Mouse (Mus musculus) forebrain, postnatal 0 days (tissue): ENCODE results near the gene Zkscan1. TPM values are rescaled to one million over a fixed set of nuclear protein-coding genes. Genes with fewer than 3 reads are reported as not detected.
"Not testable (repeated sequence)": the region's sequence is repeated elsewhere in the genome, so short reads cannot be mapped to it uniquely, and the experiment has no call there.

Experiments
- ATAC-seq: fragments of 200-750 bp; cut with Nextera tagmentation; 2 replicates; pipeline ENCODE4 v1.8.0; 2017; ENCODE audit warnings: mild to moderate bottlenecking, moderate library complexity
- DNase-seq: peaks from one replicate; pipeline ENCODE4 v3.0.0-alpha.2; 2015
- H3K27ac ChIP-seq: fragments of 300-500 bp; sonication (generic); 2 replicates; pipeline ENCODE4 v1.5.1; 2014; ENCODE audit warnings: low read depth, mild to moderate bottlenecking, antibody characterized with exemption, low read length, moderate library complexity, mixed read lengths
- H3K27me3 ChIP-seq: fragments of 300-500 bp; sonication (generic); 2 replicates; pipeline ENCODE4 v1.6.1; 2014; ENCODE audit warnings: mild to moderate bottlenecking, low read length, mixed read lengths; ENCODE audit not compliant: insufficient read depth
- H3K36me3 ChIP-seq: fragments of 300-500 bp; sonication (generic); 2 replicates; pipeline ENCODE4 v1.6.1; 2014; ENCODE audit warnings: mild to moderate bottlenecking, moderate library complexity; ENCODE audit not compliant: insufficient read depth
- H3K4me1 ChIP-seq: fragments of 300-500 bp; sonication (generic); 2 replicates; pipeline ENCODE4 v1.6.1; 2014; ENCODE audit warnings: antibody characterized with exemption; ENCODE audit not compliant: insufficient read depth
- H3K4me2 ChIP-seq: fragments of 300-500 bp; sonication (generic); 2 replicates; pipeline ENCODE4 v1.6.1; 2014; ENCODE audit warnings: low read depth, mild to moderate bottlenecking, moderate library complexity
- H3K4me3 ChIP-seq: fragments of 300-500 bp; sonication (generic); 2 replicates; pipeline ENCODE4 v1.5.1; 2014; ENCODE audit warnings: low read depth, low read length, mixed read lengths
- H3K9ac ChIP-seq: fragments of 300-500 bp; sonication (generic); 2 replicates; pipeline ENCODE4 v1.6.1; 2014; ENCODE audit warnings: mild to moderate bottlenecking
- H3K9me3 ChIP-seq: fragments of 300-500 bp; sonication (generic); 2 replicates; pipeline ENCODE4 v1.6.1; 2016; ENCODE audit warnings: low read length
- CTCF ChIP-seq: sonication (generic); IDR thresholded peaks from 2 replicates; pipeline ENCODE4 v1.5.1; 2016; ENCODE audit warnings: antibody characterized with exemption, control low read depth, low read depth
- WGBS: fragments of 180-500 bp; shearing (Covaris S2); extraction: QIAGEN DNeasy Blood & Tissue Kit; methylation state at CpG from one replicate; pipeline ENCODE4 v1.1.7; 2014; 5-methylcytosine and 5-hydroxymethylcytosine counted together
- polyA plus RNA-seq: library from polyadenylated mRNA; unstranded; fragments of >200 nt; fragmentation: Nextera tagmentation; extraction: Ambion mirVana; gene quantifications from 2 replicates; pipeline ENCODE4 v1.2.1, GENCODE M21; 2015
- total RNA-seq: library from RNA; depleted of rRNA; stranded (reverse); fragments of >200 nt; gene quantifications from 2 replicates; pipeline ENCODE4 v1.2.3, GENCODE M21; 2014; rRNA removed

The Zkscan1 gene
- 45.3 and 59.6 TPM in 2 replicates for total RNA-seq
- polyA plus RNA-seq, result 8.4 and 11.2 TPM in 2 replicates

DNA sequence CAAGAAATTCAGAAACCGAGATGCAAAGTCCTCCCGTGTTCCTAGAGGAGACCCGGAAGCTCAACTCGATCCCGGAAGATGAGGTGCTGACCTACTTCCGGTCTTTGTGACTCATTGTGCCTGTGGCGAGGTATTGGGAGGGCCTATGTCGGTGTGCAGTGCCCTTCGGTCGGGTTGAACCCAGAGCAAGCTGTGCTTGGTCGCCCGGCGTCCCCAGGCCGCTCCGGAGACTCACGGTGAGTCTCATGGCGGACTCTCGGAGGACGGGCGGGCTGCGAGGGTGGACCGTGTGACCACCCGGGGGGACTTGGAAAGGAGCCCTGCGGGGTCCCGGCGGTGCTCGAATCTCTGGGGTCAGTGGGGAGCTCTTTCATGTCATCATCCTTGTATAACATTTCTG lies at the start of gene Zkscan1:
Gene Zkscan1, plus strand, starts transcription at position 89 of the 400 bp plus-strand sequence.
- no peaks in the 10 kb centered on the region for H3K36me3 ChIP-seq
- no peaks in the 10 kb centered on the region for H3K9me3 ChIP-seq
- peak within 1 kb of the TSS; percentile 93 for H3K27ac ChIP-seq
- no peaks in the 10 kb centered on the region for H3K27me3 ChIP-seq
- ATAC-seq (peak; percentile 99), DNase-seq (peak; percentile 91)
- H3K4me2 ChIP-seq, result peak within 1 kb of the TSS; percentile 63
- H3K9ac ChIP-seq, result peak within 1 kb of the TSS; percentile 100
- 3% methylated on average over 27 of the region's 27 CpGs for whole genome bisulfite sequencing
- no peak for TF ChIP-seq CTCF
- H3K4me3 ChIP-seq, result peak within 1 kb of the TSS; percentile 98
- peaks cover 20% of the 10 kb centered on the region for H3K4me1 ChIP-seq

DNA sequence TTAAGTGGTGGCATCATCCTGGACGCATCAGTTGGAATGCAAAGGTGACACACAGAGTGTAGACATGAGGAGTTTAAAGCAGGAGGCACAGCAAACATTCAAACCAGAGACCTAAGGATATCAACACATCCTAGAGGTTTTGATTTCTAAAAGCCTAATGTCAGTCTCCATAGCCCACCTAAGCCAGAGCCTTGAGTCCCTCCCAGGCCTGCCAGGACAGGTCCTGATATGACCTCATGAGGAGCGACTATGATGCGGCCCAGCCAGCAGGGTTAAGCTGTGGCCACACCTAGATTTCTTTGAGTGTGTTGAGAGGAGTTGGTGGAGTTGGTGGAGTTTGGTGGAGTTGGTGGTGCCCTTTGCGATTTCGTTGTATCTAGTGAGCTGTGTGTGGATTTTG lies 32.0 kb upstream of the Zkscan1 start, which contains the start of gene Smok3c:
Gene Smok3c, plus strand, starts transcription at position 301 of the 400 bp plus-strand sequence.
- H3K9ac ChIP-seq, H3K27me3 ChIP-seq, ATAC-seq, H3K4me2 ChIP-seq, DNase-seq, H3K4me1 ChIP-seq, H3K36me3 ChIP-seq, H3K27ac ChIP-seq, H3K4me3 ChIP-seq, H3K9me3 ChIP-seq: not testable (repeated sequence)
- no CpG with 5 or more reads among the region's 5 CpGs for WGBS

DNA sequence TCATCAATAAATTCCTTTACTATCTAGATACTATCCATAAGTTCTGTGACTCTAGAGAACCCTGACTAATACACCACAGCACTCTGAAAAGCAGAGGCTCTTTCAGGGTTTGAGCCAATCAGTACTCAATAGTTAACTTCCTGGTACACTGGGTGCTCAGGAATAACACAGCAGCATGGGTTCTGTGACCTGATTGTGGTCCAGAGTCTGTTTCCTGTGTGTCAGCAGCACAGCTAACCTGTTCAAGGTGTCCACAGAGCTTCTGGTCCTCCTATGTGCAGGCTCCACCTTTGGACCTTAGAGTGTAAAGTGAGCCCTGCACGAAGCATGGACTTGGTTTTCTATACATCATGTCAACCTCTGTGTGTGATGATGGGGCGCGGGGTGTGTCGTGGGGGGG lies 11.1 kb upstream of the Zkscan1 start:
- no peak for TF ChIP-seq CTCF
- H3K4me3 ChIP-seq, result no peak overlapping the region
- WGBS, result 94% methylated on average over 4 of the region's 4 CpGs
- no peak overlapping the region for H3K9ac ChIP-seq
- no peak overlapping the region for H3K4me2 ChIP-seq
- H3K36me3 ChIP-seq, result no peaks in the 10 kb centered on the region
- no peak overlapping the region for H3K27ac ChIP-seq
- no peaks in the 10 kb centered on the region for H3K4me1 ChIP-seq
- H3K27me3 ChIP-seq, result no peaks in the 10 kb centered on the region
- ATAC-seq (no peak), DNase-seq (no peak)
- no peaks in the 10 kb centered on the region for H3K9me3 ChIP-seq

DNA sequence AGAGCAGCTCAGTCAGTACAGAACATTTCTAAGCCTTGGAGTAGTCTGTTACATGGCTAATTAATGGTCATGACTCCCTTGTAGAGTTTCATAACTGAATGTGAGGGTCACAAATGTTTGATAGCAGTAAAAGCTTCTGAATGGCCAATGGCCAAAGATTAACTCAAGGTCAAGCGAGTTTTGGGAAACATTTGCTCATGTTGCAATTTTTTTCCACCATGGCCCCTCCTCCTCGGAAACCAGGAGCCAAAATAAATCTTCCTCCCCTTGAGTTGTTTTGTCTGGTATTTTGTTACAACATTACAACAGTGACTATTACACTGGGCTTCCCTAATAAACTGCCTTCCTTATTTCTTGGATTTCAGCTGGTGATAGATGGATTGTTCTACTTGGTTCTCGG lies 9.2 kb upstream of the Zkscan1 start:
- ATAC-seq (no peak), DNase-seq (no peak)
- H3K9me3 ChIP-seq, result no peaks in the 10 kb centered on the region
- H3K36me3 ChIP-seq, result no peaks in the 10 kb centered on the region
- H3K4me3 ChIP-seq, result no peak overlapping the region
- H3K9ac ChIP-seq, result no peak overlapping the region
- H3K4me2 ChIP-seq, result no peak overlapping the region
- H3K27me3 ChIP-seq, result no peaks in the 10 kb centered on the region
- H3K27ac ChIP-seq, result no peak overlapping the region
- TF ChIP-seq CTCF, result no peak
- no peaks in the 10 kb centered on the region for H3K4me1 ChIP-seq
- 79% methylated on average over 3 of the region's 3 CpGs for WGBS

DNA sequence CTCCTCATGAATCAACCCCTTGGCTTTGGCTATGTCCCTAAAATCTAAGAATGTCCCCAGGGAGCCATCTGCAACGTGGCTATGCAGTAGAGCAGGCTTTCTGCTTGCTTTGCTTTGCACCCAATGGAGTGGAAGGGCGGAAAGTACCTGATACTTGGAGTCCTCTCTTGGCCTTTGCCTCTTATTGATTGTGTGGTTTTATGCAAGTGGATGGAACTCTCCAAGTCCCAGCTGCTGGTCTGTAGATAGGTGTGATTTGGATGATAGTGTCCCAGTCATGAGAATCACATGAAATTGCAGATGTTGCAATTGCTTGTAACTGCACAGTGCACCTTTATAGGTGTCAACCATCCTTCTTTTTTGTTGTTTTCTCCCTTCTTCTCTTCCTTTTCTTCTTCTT lies 8.7 kb upstream of the Zkscan1 start:
- Histone ChIP-seq H3K4me1 (no peaks in the 10 kb centered on the region), H3K4me2 (no peak overlapping the region), H3K4me3 (no peak overlapping the region), H3K27me3 (no peaks in the 10 kb centered on the region), H3K9me3 (no peaks in the 10 kb centered on the region), H3K9ac (no peak overlapping the region), H3K27ac (no peak overlapping the region), H3K36me3 (no peaks in the 10 kb centered on the region)
- DNase-seq (no peak), ATAC-seq (no peak)
- TF ChIP-seq CTCF, result no peak
- WGBS, result 55% methylated on average over 2 of the region's 2 CpGs

DNA sequence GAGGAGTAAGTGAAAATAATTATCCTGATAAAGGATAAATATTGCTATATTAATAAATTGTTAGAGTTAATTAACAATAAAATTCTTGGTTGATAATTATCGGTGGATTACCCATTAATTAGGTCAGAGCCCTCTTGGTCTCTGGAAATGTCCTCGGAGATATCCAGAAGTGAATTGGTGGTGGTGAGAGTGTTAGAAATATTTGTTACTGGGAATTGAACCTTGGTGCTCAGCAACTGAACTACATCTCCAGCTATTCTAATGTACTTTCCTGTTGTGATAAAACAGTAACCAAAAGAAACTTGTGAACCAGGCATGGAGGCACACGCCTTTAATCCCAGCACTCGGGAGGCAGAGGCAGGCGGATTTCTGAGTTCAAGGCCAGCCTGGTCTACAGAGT lies 4.4 kb upstream of the Zkscan1 start:
- H3K4me1 ChIP-seq, result no peaks in the 10 kb centered on the region
- DNase-seq (no peak), ATAC-seq (no peak)
- H3K27ac ChIP-seq, result no peak overlapping the region
- H3K27me3 ChIP-seq, result no peaks in the 10 kb centered on the region
- H3K36me3 ChIP-seq, result no peaks in the 10 kb centered on the region
- H3K4me2 ChIP-seq, result no peak overlapping the region
- no peak overlapping the region for H3K4me3 ChIP-seq
- no peak for TF ChIP-seq CTCF
- H3K9ac ChIP-seq, result no peak overlapping the region
- 90% methylated on average over 5 of the region's 5 CpGs for WGBS
- no peaks in the 10 kb centered on the region for H3K9me3 ChIP-seq

DNA sequence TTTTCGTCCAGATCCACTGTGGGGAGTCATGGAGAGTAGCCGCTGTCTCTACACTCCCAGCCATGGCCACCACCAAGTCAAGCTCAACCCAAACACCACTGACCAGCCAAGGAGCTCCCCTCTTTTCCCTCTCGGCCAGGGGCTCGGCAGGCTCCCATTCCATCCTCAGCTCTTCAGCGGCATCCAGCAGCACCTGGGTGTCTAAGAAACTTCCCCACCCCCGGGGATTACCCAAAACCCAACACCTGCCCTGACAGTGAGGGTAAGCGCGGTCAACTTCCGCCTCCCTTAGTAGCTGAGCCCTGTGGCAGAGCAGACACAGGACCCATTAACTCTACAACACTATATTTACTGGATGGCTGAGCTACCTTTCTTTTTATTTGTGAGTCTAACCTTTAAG lies 3.4 kb upstream of the Zkscan1 start:
- Histone ChIP-seq H3K27me3 (no peaks in the 10 kb centered on the region), H3K9ac (no peak overlapping the region), H3K9me3 (no peaks in the 10 kb centered on the region), H3K27ac (no peak overlapping the region), H3K36me3 (no peaks in the 10 kb centered on the region), H3K4me3 (no peak overlapping the region), H3K4me1 (peaks cover 6% of the 10 kb centered on the region; the same call in 1 of the 2 replicates), H3K4me2 (no peak overlapping the region)
- DNase-seq, result no peak
- 90% methylated on average over 9 of the region's 9 CpGs for WGBS
- no peak for ATAC-seq
- TF ChIP-seq CTCF, result no peak
